Comparison of ENCODE assay signal across 7 mouse cellular contexts in the genomic region with DNA sequence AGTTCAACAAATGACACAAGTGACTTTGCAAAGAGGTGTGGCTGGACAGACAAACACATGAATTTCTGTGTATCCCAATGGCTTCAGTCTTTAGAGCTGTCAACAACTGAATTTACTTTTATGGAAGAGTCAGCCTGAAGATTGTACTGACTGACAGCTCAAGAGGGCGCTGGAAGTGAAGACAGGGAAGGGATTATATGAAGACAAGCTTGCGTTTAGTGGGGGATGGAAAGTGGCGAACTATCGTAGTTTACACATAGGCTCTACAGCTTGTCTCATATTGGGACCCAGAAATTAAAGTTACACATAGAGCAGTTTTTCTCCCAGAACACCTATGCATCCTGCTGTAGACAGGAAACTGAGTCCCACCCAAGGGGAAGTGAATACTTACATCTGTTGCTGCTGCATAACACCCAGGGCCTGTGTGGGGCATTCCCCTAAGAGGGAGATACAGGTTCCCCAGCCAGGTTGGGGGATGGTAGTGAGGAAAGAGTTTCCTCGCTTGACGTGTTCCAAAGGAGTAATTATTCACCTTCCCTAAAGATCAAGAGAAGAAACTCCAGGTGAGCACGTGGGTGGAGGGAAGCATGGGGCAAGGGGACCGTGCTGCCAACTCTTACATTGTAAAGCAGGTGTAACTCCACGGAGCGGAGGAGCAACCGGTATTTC. TPM values are rescaled to one million over a fixed set of nuclear protein-coding genes. Genes with fewer than 3 reads are reported as not detected.
DNase-seq lines count a peak whose midpoint lies in the region; ATAC-seq and TF ChIP-seq lines count a peak whose summit lies in the region.

No protein-coding gene starts in this region.

- no peak overlapping the region for H3K9ac ChIP-seq in lung, embryonic 15.5 days
- no peak overlapping the region for H3K9ac ChIP-seq in embryonic facial prominence, embryonic 14.5 days (ENCODE audit: low read depth, low read length)
- no peak overlapping the region for H3K9ac ChIP-seq in intestine, postnatal 0 days (ENCODE audit: low read depth, low read length)

- H3K4me1 ChIP-seq in lung, embryonic 15.5 days, result 0 out of 2 replicates have a peak, but pooled peaks cover 5% of the 10 kb centered on the region
- peaks cover 7% of the 10 kb centered on the region; the same call in 1 of the 2 replicates for H3K4me1 ChIP-seq in embryonic facial prominence, embryonic 14.5 days (ENCODE audit: control insufficient read depth, insufficient read depth, low read length)
- H3K4me1 ChIP-seq in intestine, postnatal 0 days (replicated peaks; ENCODE audit: control insufficient read depth, insufficient read depth, low read length), result no peaks in the 10 kb centered on the region
- peaks cover 4% of the 10 kb centered on the region for H3K4me1 ChIP-seq in olfactory bulb, adult 2 months (ENCODE audit: control insufficient read depth, insufficient read depth, low read length)

- no peak for ATAC-seq in lung, embryonic 15.5 days (ENCODE audit: borderline replicate concordance, extremely low read depth, low FRiP score, low TSS enrichment)
- ATAC-seq in embryonic facial prominence, embryonic 14.5 days (ENCODE audit: low read depth), result peak; percentile 44; the same call in 1 of the 2 replicates
- no peak for ATAC-seq in intestine, postnatal 0 days

- H3K4me2 ChIP-seq in lung, embryonic 15.5 days, result peak overlapping the region; percentile 37
- peak overlapping the region; percentile 40 for H3K4me2 ChIP-seq in embryonic facial prominence, embryonic 14.5 days (ENCODE audit: low read depth, low read length)
- H3K4me2 ChIP-seq in intestine, postnatal 0 days (replicated peaks; ENCODE audit: low read depth), result peak overlapping the region; percentile 32

- H3K27me3 ChIP-seq in lung, embryonic 15.5 days, result no peaks in the 10 kb centered on the region
- H3K27me3 ChIP-seq in embryonic facial prominence, embryonic 14.5 days (replicated peaks; ENCODE audit: control insufficient read depth, insufficient read depth, low read length), result no peaks in the 10 kb centered on the region
- no peaks in the 10 kb centered on the region for H3K27me3 ChIP-seq in intestine, postnatal 0 days (replicated peaks; ENCODE audit: control insufficient read depth, insufficient read depth, low read length)

- TF ChIP-seq CTCF in intestine, postnatal 0 days (IDR thresholded peaks at IDR 0.05; ENCODE audit: low read depth), result no peak
- TF ChIP-seq CTCF in olfactory bulb, adult 2 months (IDR thresholded peaks at IDR 0.05; ENCODE audit: insufficient read depth, low read depth, low read length), result no peak

- 20% methylated on average over 11 of the region's 11 CpGs for WGBS in lung, embryonic 15.5 days
- 16% methylated on average over 11 of the region's 11 CpGs for WGBS in embryonic facial prominence, embryonic 14.5 days
- 18% methylated on average over 11 of the region's 11 CpGs for WGBS in intestine, postnatal 0 days
- WGBS in olfactory bulb, adult 2 months, result 23% methylated on average over 11 of the region's 11 CpGs

- H3K36me3 ChIP-seq in lung, embryonic 15.5 days, result no peaks in the 10 kb centered on the region
- H3K36me3 ChIP-seq in embryonic facial prominence, embryonic 14.5 days (ENCODE audit: control insufficient read depth, insufficient read depth, low read length), result no peaks in the 10 kb centered on the region
- H3K36me3 ChIP-seq in intestine, postnatal 0 days (ENCODE audit: control insufficient read depth, insufficient read depth), result no peaks in the 10 kb centered on the region

- TF ChIP-seq POLR2A in olfactory bulb, adult 2 months (IDR thresholded peaks at IDR 0.05; ENCODE audit: insufficient read depth, low read depth, low read length), result no peak

- no peaks in the 10 kb centered on the region for H3K9me3 ChIP-seq in lung, embryonic 15.5 days
- H3K9me3 ChIP-seq in embryonic facial prominence, embryonic 14.5 days (ENCODE audit: control insufficient read depth, low read length), result no peaks in the 10 kb centered on the region
- no peaks in the 10 kb centered on the region for H3K9me3 ChIP-seq in intestine, postnatal 0 days (ENCODE audit: control insufficient read depth)

- H3K4me3 ChIP-seq in lung, embryonic 15.5 days, result no peak overlapping the region
- H3K4me3 ChIP-seq in embryonic facial prominence, embryonic 14.5 days (ENCODE audit: low read depth, low read length), result no peak overlapping the region; the same call in 1 of the 2 replicates
- H3K4me3 ChIP-seq in intestine, postnatal 0 days (ENCODE audit: low read depth, low read length), result no peak overlapping the region
- peak overlapping the region; percentile 18; the same call in 1 of the 2 replicates for H3K4me3 ChIP-seq in olfactory bulb, adult 2 months (ENCODE audit: insufficient read depth, low read depth, low read length)

- DNase-seq in lung, postnatal 14 days, result no peak
- no peak for DNase-seq in embryonic facial prominence, embryonic 14.5 days (ENCODE audit: low spot score)
- DNase-seq in frontal cortex, postnatal 10 days (ENCODE audit: low spot score in 2 of 2), result no peak
- DNase-seq in retina, postnatal 1 day, result no peak

- no peak overlapping the region for H3K27ac ChIP-seq in lung, embryonic 15.5 days
- H3K27ac ChIP-seq in embryonic facial prominence, embryonic 14.5 days (replicated peaks; ENCODE audit: low read depth, low read length), result no peak overlapping the region
- no peak overlapping the region for H3K27ac ChIP-seq in intestine, postnatal 0 days (ENCODE audit: low read depth, low read length)
- no peak overlapping the region for H3K27ac ChIP-seq in olfactory bulb, adult 2 months (ENCODE audit: insufficient read depth, low read depth, low read length)

RNA-seq across cellular contexts. Expression of gene Pifo, which starts 13.6 kb away (rescaled TPM):
- 5.1 and 5.5 TPM in 2 replicates for polyA plus RNA-seq in lung, embryonic 15.5 days (2015; fragmentation: Nextera tagmentation; extraction: Ambion mirVana)
- 5.2 and 13.1 TPM in 2 replicates for polyA plus RNA-seq in embryonic facial prominence, embryonic 14.5 days (2014; fragmentation: Nextera tagmentation; extraction: Ambion mirVana)
- not detected in 2 replicates for polyA plus RNA-seq in intestine, postnatal 0 days (2015; fragmentation: Nextera tagmentation; extraction: Ambion mirVana)
- not detected in 2 replicates for polyA plus RNA-seq in olfactory bulb, adult 2 months (2012; ENCODE audit: insufficient read depth, insufficient read length, low replicate concordance, missing spikeins)

RNA-seq across cellular contexts. Expression of gene Ovgp1, which starts 27.3 kb away (rescaled TPM):
- 1.3 and 1.7 TPM in 2 replicates for polyA plus RNA-seq in lung, embryonic 15.5 days (2015; fragmentation: Nextera tagmentation; extraction: Ambion mirVana)
- 0.75 and 1.2 TPM in 2 replicates for polyA plus RNA-seq in embryonic facial prominence, embryonic 14.5 days (2014; fragmentation: Nextera tagmentation; extraction: Ambion mirVana)
- 0.20 and 0.31 TPM in 2 replicates for polyA plus RNA-seq in intestine, postnatal 0 days (2015; fragmentation: Nextera tagmentation; extraction: Ambion mirVana)
- not detected in 2 replicates for polyA plus RNA-seq in olfactory bulb, adult 2 months (2012; ENCODE audit: insufficient read depth, insufficient read length, low replicate concordance, missing spikeins)

RNA-seq across cellular contexts. Expression of gene Chil5, which starts 31.8 kb away (rescaled TPM):
- 0.19 and 0.21 TPM in 2 replicates for polyA plus RNA-seq in lung, embryonic 15.5 days (2015; fragmentation: Nextera tagmentation; extraction: Ambion mirVana)
- not detected in 2 replicates for polyA plus RNA-seq in embryonic facial prominence, embryonic 14.5 days (2014; fragmentation: Nextera tagmentation; extraction: Ambion mirVana)
- 0.16 TPM in 1 of 2 replicates, not detected in the other for polyA plus RNA-seq in intestine, postnatal 0 days (2015; fragmentation: Nextera tagmentation; extraction: Ambion mirVana)
- polyA plus RNA-seq in olfactory bulb, adult 2 months (2012; ENCODE audit: insufficient read depth, insufficient read length, low replicate concordance, missing spikeins), result not detected in 2 replicates

RNA-seq across cellular contexts. Expression of gene Atp5f1, which starts 40.9 kb away (rescaled TPM):
- polyA plus RNA-seq in lung, embryonic 15.5 days (2015; fragmentation: Nextera tagmentation; extraction: Ambion mirVana), result 463 and 467 TPM in 2 replicates
- 468 and 483 TPM in 2 replicates for polyA plus RNA-seq in embryonic facial prominence, embryonic 14.5 days (2014; fragmentation: Nextera tagmentation; extraction: Ambion mirVana)
- 556 and 605 TPM in 2 replicates for polyA plus RNA-seq in intestine, postnatal 0 days (2015; fragmentation: Nextera tagmentation; extraction: Ambion mirVana)
- polyA plus RNA-seq in olfactory bulb, adult 2 months (2012; ENCODE audit: insufficient read depth, insufficient read length, low replicate concordance, missing spikeins), result 1,422 TPM in 1 of 2 replicates, not detected in the other

RNA-seq across cellular contexts. Expression of gene Wdr77, which starts 41.7 kb away (rescaled TPM):
- polyA plus RNA-seq in lung, embryonic 15.5 days (2015; fragmentation: Nextera tagmentation; extraction: Ambion mirVana), result 127 and 133 TPM in 2 replicates
- 100 and 117 TPM in 2 replicates for polyA plus RNA-seq in embryonic facial prominence, embryonic 14.5 days (2014; fragmentation: Nextera tagmentation; extraction: Ambion mirVana)
- polyA plus RNA-seq in intestine, postnatal 0 days (2015; fragmentation: Nextera tagmentation; extraction: Ambion mirVana), result 33.1 and 33.4 TPM in 2 replicates
- polyA plus RNA-seq in olfactory bulb, adult 2 months (2012; ENCODE audit: insufficient read depth, insufficient read length, low replicate concordance, missing spikeins), result not detected in 2 replicates
